ENCODE assay signal across 24 mouse cellular contexts in the genomic region with DNA sequence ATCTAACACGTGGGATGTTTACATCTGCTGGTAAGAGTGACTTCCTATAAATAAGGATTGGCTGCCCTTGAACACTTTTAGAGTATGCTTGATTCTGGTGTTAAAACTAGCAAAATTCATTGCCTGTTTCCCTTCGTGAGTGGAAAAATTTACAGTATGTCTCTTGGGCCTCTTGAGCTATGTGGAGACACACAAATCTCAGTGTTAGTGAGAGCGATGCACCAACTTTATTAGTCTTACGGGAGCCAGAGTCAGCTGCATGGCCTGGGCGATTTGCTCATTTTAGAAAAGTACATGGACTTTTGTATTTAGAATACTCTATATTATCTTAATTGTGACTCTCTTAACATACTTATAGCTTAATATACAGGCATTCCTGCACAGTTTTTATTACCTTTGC.
DNase-seq lines count a peak whose midpoint lies in the region; ATAC-seq and TF ChIP-seq lines count a peak whose summit lies in the region.
"Had no signal": no experiment of that assay in that cellular context is flagged by ENCODE, and none has a peak within 500 bp of the region (broad histone marks: within the 10 kb centered on the region; RNA-seq: fewer than 3 reads in every experiment).

No protein-coding gene starts in this region.

- peak; percentile 75 for ATAC-seq in kidney, embryonic 14.5 days (ENCODE audit: low FRiP score, low TSS enrichment)
- ATAC-seq in kidney, postnatal 0 days (replicated peaks; ENCODE audit: low FRiP score, low read depth), result no peak
- ATAC-seq in limb, embryonic 13.5 days (ENCODE audit: low FRiP score, low read depth), result peak; percentile 73
- no peak for ATAC-seq in midbrain, embryonic 13.5 days
- ATAC-seq: forebrain, embryonic 13.5 days; forebrain, embryonic 16.5 days; hindbrain, postnatal 0 days; Patski had no signal

- TF ChIP-seq CTCF in kidney, postnatal 0 days (IDR thresholded peaks at IDR 0.05; ENCODE audit: low read depth), result no peak

- H3K27me3 ChIP-seq in kidney, embryonic 14.5 days (ENCODE audit: control insufficient read depth, insufficient read depth, low read length), result no peaks in the 10 kb centered on the region
- no peaks in the 10 kb centered on the region for H3K27me3 ChIP-seq in kidney, postnatal 0 days (ENCODE audit: insufficient read depth, low read length)
- H3K27me3 ChIP-seq in limb, embryonic 13.5 days, result no peaks in the 10 kb centered on the region
- H3K27me3 ChIP-seq in midbrain, embryonic 13.5 days, result no peaks in the 10 kb centered on the region
- H3K27me3 ChIP-seq: CH12.LX; forebrain, embryonic 13.5 days; hindbrain, embryonic 12.5 days had no signal

- no peak overlapping the region for H3K27ac ChIP-seq in kidney, embryonic 14.5 days (ENCODE audit: low read depth, low read length)
- H3K27ac ChIP-seq in kidney, postnatal 0 days, result no peak overlapping the region
- no peak overlapping the region; the same call in 1 of the 2 replicates for H3K27ac ChIP-seq in limb, embryonic 13.5 days
- H3K27ac ChIP-seq in midbrain, embryonic 13.5 days, result no peak overlapping the region
- H3K27ac ChIP-seq: forebrain, embryonic 10.5 days; forebrain, embryonic 13.5 days; heart, adult 2 months; heart, embryonic 10.5 days; hindbrain, embryonic 12.5 days; hindbrain, postnatal 0 days had no signal

- 57% methylated on average over 5 of the region's 5 CpGs for WGBS in kidney, embryonic 14.5 days
- WGBS in kidney, postnatal 0 days, result 57% methylated on average over 5 of the region's 5 CpGs
- 49% methylated on average over 5 of the region's 5 CpGs for WGBS in limb, embryonic 13.5 days
- WGBS in midbrain, embryonic 13.5 days, result 89% methylated on average over 5 of the region's 5 CpGs

- H3K4me3 ChIP-seq in kidney, embryonic 14.5 days (ENCODE audit: low read length), result no peak overlapping the region
- no peak overlapping the region for H3K4me3 ChIP-seq in kidney, postnatal 0 days (replicated peaks; ENCODE audit: low read depth, low read length)
- H3K4me3 ChIP-seq in limb, embryonic 13.5 days, result no peak overlapping the region
- no peak overlapping the region for H3K4me3 ChIP-seq in midbrain, embryonic 13.5 days (replicated peaks)
- H3K4me3 ChIP-seq: forebrain, embryonic 10.5 days; forebrain, embryonic 13.5 days; heart, adult 2 months; heart, embryonic 10.5 days; hindbrain, embryonic 12.5 days had no signal

- no peak overlapping the region for H3K4me2 ChIP-seq in kidney, embryonic 14.5 days (replicated peaks; ENCODE audit: low read depth, low read length)
- no peak overlapping the region for H3K4me2 ChIP-seq in kidney, postnatal 0 days (ENCODE audit: low read length)
- no peak overlapping the region; the same call in 1 of the 2 replicates for H3K4me2 ChIP-seq in limb, embryonic 13.5 days (replicated peaks)
- no peak overlapping the region for H3K4me2 ChIP-seq in midbrain, embryonic 13.5 days (replicated peaks)
- H3K4me2 ChIP-seq: forebrain, embryonic 13.5 days; hindbrain, embryonic 12.5 days had no signal

- H3K9me3 ChIP-seq in kidney, embryonic 14.5 days (ENCODE audit: control insufficient read depth, low read length), result no peaks in the 10 kb centered on the region
- no peaks in the 10 kb centered on the region for H3K9me3 ChIP-seq in kidney, postnatal 0 days (replicated peaks; ENCODE audit: low read length)
- H3K9me3 ChIP-seq in limb, embryonic 13.5 days, result no peaks in the 10 kb centered on the region
- no peaks in the 10 kb centered on the region for H3K9me3 ChIP-seq in midbrain, embryonic 13.5 days
- H3K9me3 ChIP-seq: forebrain, embryonic 10.5 days; forebrain, embryonic 13.5 days; G1E; heart, embryonic 10.5 days; hindbrain, embryonic 12.5 days had no signal

- no peak overlapping the region for H3K9ac ChIP-seq in kidney, embryonic 14.5 days (ENCODE audit: low read depth, low read length)
- H3K9ac ChIP-seq in kidney, postnatal 0 days (ENCODE audit: low read depth, low read length), result no peak overlapping the region
- no peak overlapping the region for H3K9ac ChIP-seq in limb, embryonic 13.5 days
- H3K9ac ChIP-seq in midbrain, embryonic 13.5 days (replicated peaks), result no peak overlapping the region
- H3K9ac ChIP-seq: forebrain, embryonic 13.5 days; hindbrain, embryonic 12.5 days had no signal

- H3K36me3 ChIP-seq in kidney, embryonic 14.5 days (ENCODE audit: control insufficient read depth, insufficient read depth, low read length), result no peaks in the 10 kb centered on the region
- no peaks in the 10 kb centered on the region for H3K36me3 ChIP-seq in kidney, postnatal 0 days (ENCODE audit: insufficient read depth, low read length)
- no peaks in the 10 kb centered on the region for H3K36me3 ChIP-seq in limb, embryonic 13.5 days
- no peaks in the 10 kb centered on the region for H3K36me3 ChIP-seq in midbrain, embryonic 13.5 days
- H3K36me3 ChIP-seq: forebrain, embryonic 10.5 days; G1E; heart, embryonic 10.5 days; hindbrain, embryonic 12.5 days had no signal

- no peaks in the 10 kb centered on the region for H3K4me1 ChIP-seq in kidney, embryonic 14.5 days (ENCODE audit: control insufficient read depth, insufficient read depth, low read length)
- H3K4me1 ChIP-seq in kidney, postnatal 0 days (replicated peaks; ENCODE audit: insufficient read depth, low read length), result no peaks in the 10 kb centered on the region
- H3K4me1 ChIP-seq in limb, embryonic 13.5 days, result peaks cover 10% of the 10 kb centered on the region; the same call in 1 of the 2 replicates
- H3K4me1 ChIP-seq in midbrain, embryonic 13.5 days (replicated peaks), result no peaks in the 10 kb centered on the region
- H3K4me1 ChIP-seq: forebrain, embryonic 10.5 days; forebrain, embryonic 13.5 days; heart, embryonic 10.5 days; hindbrain, embryonic 12.5 days had no signal

- DNase-seq in kidney, postnatal 25 days, result no peak
- peak; percentile 46 for DNase-seq in kidney, postnatal 0 days (ENCODE audit: low spot score)
- DNase-seq in kidney, adult 9 months, result no peak
- DNase-seq: adrenal gland, postnatal 10 days; adrenal gland, postnatal 36 days; B cell, adult 2 months; cerebellum, adult 18-20 months; cerebellum, adult 9-10 months; cerebellum, postnatal 14 days; gastrocnemius, postnatal 10 days; gastrocnemius, postnatal 36 days; heart, adult 2 months had no signal

Comparison
In these comparisons a context has a peak if more than half of its experiments do, and no peak if none do; other contexts are left out.
1. ATAC-seq: peak in kidney, embryonic 14.5 days (single experiment) and limb, embryonic 13.5 days (single experiment); none in kidney, postnatal 0 days (single experiment) and midbrain, embryonic 13.5 days (single experiment).